Mouse (Mus musculus) limb, embryonic 14.5 days (tissue): ENCODE measurements at regions not wholly inside any gene's neighbourhood (a gene's known extent, or its start where the extent isn't known, plus 50 kb on each side); places are given as distances from the start of the nearest gene placed in this dataset.

Experiments used
- ATAC-seq: fragments of 200-750 bp; cut with Nextera tagmentation; 2 replicates; pipeline ENCODE4 v1.8.0; 2017; ENCODE audit warnings: low read depth, moderate number of reproducible peaks, moderate TSS enrichment; ENCODE audit not compliant: low FRiP score
- DNase-seq: peaks from one replicate; pipeline ENCODE4 v3.0.0-alpha.2; 2015; ENCODE audit warnings: low spot score
- H3K27ac ChIP-seq: fragments of 300-500 bp; sonication (generic); replicated peaks from 2 replicates; pipeline ENCODE4 v1.5.1; 2014; ENCODE audit warnings: low read depth, mild to moderate bottlenecking, low read length, moderate library complexity, mixed read lengths
- H3K27me3 ChIP-seq: fragments of 300-500 bp; sonication (generic); 2 replicates; pipeline ENCODE4 v1.6.1; 2014; ENCODE audit warnings: low read length, mixed read lengths; ENCODE audit not compliant: control insufficient read depth, insufficient read depth
- H3K36me3 ChIP-seq: fragments of 300-500 bp; sonication (generic); 2 replicates; pipeline ENCODE4 v1.6.1; 2014; ENCODE audit warnings: mild to moderate bottlenecking, low read length, moderate library complexity, mixed read lengths; ENCODE audit not compliant: control insufficient read depth, insufficient read depth
- H3K4me1 ChIP-seq: fragments of 300-500 bp; sonication (generic); 2 replicates; pipeline ENCODE4 v1.6.1; 2014; ENCODE audit warnings: antibody characterized with exemption, low read length, mixed read lengths; ENCODE audit not compliant: control insufficient read depth, insufficient read depth
- H3K4me2 ChIP-seq: fragments of 300-500 bp; sonication (generic); replicated peaks from 2 replicates; pipeline ENCODE4 v1.6.1; 2014; ENCODE audit warnings: low read depth, mild to moderate bottlenecking, low read length, moderate library complexity; ENCODE audit not compliant: severe bottlenecking
- H3K4me3 ChIP-seq: fragments of 300-500 bp; sonication (generic); replicated peaks from 2 replicates; pipeline ENCODE4 v1.5.1; 2014; ENCODE audit warnings: low read length
- H3K9ac ChIP-seq: fragments of 300-500 bp; sonication (generic); 2 replicates; pipeline ENCODE4 v1.6.1; 2014; ENCODE audit warnings: mild to moderate bottlenecking, low read depth, low read length, moderate library complexity; ENCODE audit not compliant: severe bottlenecking
- H3K9me3 ChIP-seq: fragments of 300-500 bp; sonication (generic); 2 replicates; pipeline ENCODE4 v1.6.1; 2016; ENCODE audit warnings: low read length; ENCODE audit not compliant: control insufficient read depth
- POLR2A ChIP-seq: fragments of 200-500 bp; IDR thresholded peaks from 2 replicates; pipeline ENCODE4 v1.8.0; 2012; ENCODE audit warnings: inconsistent platforms, mild to moderate bottlenecking, moderate library complexity, borderline replicate concordance; ENCODE audit not compliant: insufficient read depth, insufficient read length; ENCODE audit errors: extremely low read depth
- WGBS: fragments of 180-500 bp; shearing (Covaris S2); extraction: QIAGEN DNeasy Blood & Tissue Kit; methylation state at CpG from one replicate; pipeline ENCODE4 v1.1.7; 2014; 5-methylcytosine and 5-hydroxymethylcytosine counted together

DNA sequence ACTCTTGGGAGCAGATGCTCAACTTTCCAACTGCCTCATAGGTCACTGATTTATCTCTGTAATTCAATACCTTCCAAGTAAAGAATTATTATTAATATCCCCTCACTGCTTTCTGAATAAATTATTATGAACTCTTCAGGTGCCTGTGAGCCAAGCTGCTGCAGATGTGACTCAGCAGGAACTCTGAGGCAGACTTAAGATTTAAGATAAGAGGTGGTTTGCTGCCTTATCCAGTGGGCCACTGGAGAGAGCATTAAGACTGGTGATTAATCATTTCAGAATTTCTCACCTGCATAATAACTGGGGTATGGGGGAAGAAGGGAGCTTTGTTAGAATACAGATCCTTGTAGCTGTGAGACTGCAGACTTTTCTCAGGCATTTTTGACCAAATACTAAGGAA, 421.5 kb downstream of the Plcl1 start:
- Histone ChIP-seq H3K9ac (no peak overlapping the region), H3K4me2 (no peak overlapping the region), H3K36me3 (no peaks in the 10 kb centered on the region), H3K4me1 (no peaks in the 10 kb centered on the region), H3K27me3 (no peaks in the 10 kb centered on the region), H3K4me3 (no peak overlapping the region), H3K27ac (no peak overlapping the region), H3K9me3 (no peaks in the 10 kb centered on the region)
- no peak for ATAC-seq
- DNase-seq = no peak
- no peak for TF ChIP-seq POLR2A

DNA sequence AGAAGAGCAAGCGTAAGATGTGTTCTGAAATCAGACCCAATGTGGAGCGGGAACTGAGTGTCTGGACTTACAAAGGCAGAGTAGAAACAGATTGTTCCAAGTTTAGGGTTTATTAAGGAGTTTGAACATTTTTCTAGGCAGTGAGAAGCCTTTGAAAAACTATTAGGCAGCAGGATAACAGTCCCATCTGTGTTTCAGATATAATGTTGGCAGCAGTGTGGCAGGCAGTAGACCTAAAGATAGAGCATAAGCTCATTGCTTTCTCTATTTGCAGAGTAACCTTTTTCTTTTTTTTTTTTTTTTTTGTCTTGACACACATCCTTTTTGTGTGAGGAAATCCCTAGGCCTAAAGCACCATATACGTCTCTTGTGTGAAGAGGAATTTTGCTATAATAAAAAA, 429.6 kb downstream of the Plcl1 start:
- no peak overlapping the region for H3K4me2 ChIP-seq
- H3K4me1 ChIP-seq = no peaks in the 10 kb centered on the region
- 76% methylated on average over 3 of the region's 3 CpGs for WGBS
- DNase-seq (no peak), ATAC-seq (no peak)
- no peaks in the 10 kb centered on the region for H3K27me3 ChIP-seq
- H3K27ac ChIP-seq = no peak overlapping the region
- no peaks in the 10 kb centered on the region for H3K36me3 ChIP-seq
- no peak overlapping the region for H3K9ac ChIP-seq
- TF ChIP-seq POLR2A = no peak
- no peak overlapping the region for H3K4me3 ChIP-seq
- H3K9me3 ChIP-seq = no peaks in the 10 kb centered on the region

DNA sequence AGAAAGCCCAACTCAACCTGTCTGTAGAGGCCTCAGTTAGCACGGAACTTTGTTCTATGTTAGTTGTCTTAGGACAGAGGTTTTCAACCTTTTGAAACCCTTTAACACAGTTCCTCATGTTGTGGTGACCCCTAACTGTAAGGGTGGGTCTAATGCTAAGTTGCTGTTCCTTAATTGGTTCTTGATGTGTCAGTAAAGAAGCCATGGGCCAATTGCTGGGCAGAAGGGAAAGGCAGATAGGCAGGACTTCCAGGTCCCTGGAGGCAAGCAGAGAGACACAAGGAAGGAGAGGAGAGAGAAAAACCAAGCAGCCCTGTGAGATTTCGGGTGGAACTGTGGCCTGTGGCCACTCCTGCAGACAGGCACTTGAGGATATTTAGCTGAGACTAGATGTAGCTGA, 431.0 kb downstream of the Plcl1 start:
- H3K27me3 ChIP-seq = no peaks in the 10 kb centered on the region
- H3K27ac ChIP-seq = no peak overlapping the region
- no peak overlapping the region for H3K4me3 ChIP-seq
- H3K9me3 ChIP-seq = no peaks in the 10 kb centered on the region
- no peak for TF ChIP-seq POLR2A
- ATAC-seq (no peak), DNase-seq (no peak)
- 78% methylated on average over 2 of the region's 2 CpGs for WGBS
- H3K36me3 ChIP-seq = no peaks in the 10 kb centered on the region
- H3K4me1 ChIP-seq = no peaks in the 10 kb centered on the region
- no peak overlapping the region for H3K9ac ChIP-seq
- H3K4me2 ChIP-seq = no peak overlapping the region

DNA sequence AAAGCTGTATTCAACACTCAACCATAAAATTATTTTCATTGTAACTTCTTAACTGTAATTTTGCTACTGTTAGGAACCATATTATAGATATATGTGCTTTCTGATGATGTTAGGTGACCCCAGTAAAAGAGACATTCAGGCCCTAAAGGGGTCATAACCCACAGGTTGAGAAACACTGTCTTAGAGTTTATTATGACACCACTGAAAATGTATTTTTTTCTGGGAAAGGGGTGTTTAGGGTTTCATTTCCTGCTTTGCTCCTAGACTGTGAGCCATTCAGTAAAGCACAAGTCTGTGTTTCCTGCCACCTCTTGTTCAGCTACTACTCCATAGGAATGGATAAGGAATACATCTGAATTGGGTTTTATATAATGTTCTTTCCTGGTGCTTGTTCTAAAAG, 431.6 kb downstream of the Plcl1 start:
- no peaks in the 10 kb centered on the region for H3K9me3 ChIP-seq
- no peak overlapping the region for H3K9ac ChIP-seq
- H3K4me3 ChIP-seq = no peak overlapping the region
- H3K4me2 ChIP-seq = no peak overlapping the region
- no peak for TF ChIP-seq POLR2A
- H3K36me3 ChIP-seq = no peaks in the 10 kb centered on the region
- DNase-seq = no peak
- ATAC-seq = no peak
- no peaks in the 10 kb centered on the region for H3K4me1 ChIP-seq
- no peak overlapping the region for H3K27ac ChIP-seq
- no peaks in the 10 kb centered on the region for H3K27me3 ChIP-seq

DNA sequence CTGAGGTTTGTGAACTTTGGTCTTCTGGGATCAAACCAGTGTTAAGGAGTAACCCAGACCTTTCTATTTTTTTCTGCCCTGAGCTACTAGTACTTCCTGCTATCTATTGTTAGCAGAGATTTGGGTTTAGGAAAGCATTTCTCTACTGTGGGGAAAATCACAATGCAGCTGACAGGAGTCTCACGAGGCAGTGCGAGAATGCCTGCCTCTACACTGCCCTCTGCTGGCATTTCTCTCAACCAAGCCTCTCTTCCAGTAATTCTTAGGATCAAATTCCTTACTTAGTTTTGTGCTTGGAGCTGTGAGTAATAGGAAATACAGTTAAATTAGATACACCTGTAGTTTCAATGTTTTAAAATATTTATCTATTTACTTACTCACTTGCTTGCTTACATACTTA, 432.4 kb downstream of the Plcl1 start:
- no peaks in the 10 kb centered on the region for H3K36me3 ChIP-seq
- H3K27ac ChIP-seq = no peak overlapping the region
- no peak overlapping the region for H3K9ac ChIP-seq
- no peak overlapping the region for H3K4me2 ChIP-seq
- H3K4me1 ChIP-seq = no peaks in the 10 kb centered on the region
- H3K4me3 ChIP-seq = no peak overlapping the region
- no peaks in the 10 kb centered on the region for H3K27me3 ChIP-seq
- 0% methylated on average over 2 of the region's 2 CpGs for WGBS
- no peak for TF ChIP-seq POLR2A
- H3K9me3 ChIP-seq = no peaks in the 10 kb centered on the region
- ATAC-seq (no peak), DNase-seq (peak; percentile 88)

DNA sequence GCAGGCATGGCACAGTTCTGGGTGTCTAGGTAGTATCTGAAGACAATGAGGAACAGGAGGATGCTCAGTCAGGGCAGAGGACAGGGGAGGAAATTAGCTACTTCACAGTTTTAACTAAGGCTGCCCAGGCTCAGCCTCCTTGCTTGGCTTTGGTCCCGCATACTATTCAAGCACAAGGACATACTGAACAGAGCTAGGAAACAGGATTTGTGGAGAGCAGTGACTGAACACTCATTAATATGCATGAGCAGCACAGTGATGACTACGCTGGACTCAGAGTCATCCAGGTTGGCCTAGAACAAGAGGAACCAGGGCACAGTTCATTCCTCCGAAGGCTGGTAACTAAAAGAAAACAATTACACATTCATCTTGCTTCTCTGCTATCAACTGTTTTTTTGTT, 443.1 kb downstream of the Plcl1 start:
- H3K4me2 ChIP-seq = no peak overlapping the region
- WGBS = 82% methylated on average over 3 of the region's 3 CpGs

More for the DNA sequence above, 443.1 kb downstream of the Plcl1 start:
- no peak for ATAC-seq
- no peaks in the 10 kb centered on the region for H3K36me3 ChIP-seq
- no peaks in the 10 kb centered on the region for H3K9me3 ChIP-seq
- H3K4me1 ChIP-seq = no peaks in the 10 kb centered on the region
- H3K27me3 ChIP-seq = no peaks in the 10 kb centered on the region
- no peak overlapping the region for H3K9ac ChIP-seq
- TF ChIP-seq POLR2A = no peak
- no peak overlapping the region for H3K27ac ChIP-seq
- H3K4me3 ChIP-seq = no peak overlapping the region
- no peak for DNase-seq
